Mouse (Mus musculus) myocyte (in vitro differentiated cells): ENCODE results near the gene Tnfrsf13c. TPM values are rescaled to one million over a fixed set of nuclear protein-coding genes. Genes with fewer than 3 reads are reported as not detected.

Source experiments
- H3K27me3 ChIP-seq: one replicate; pipeline ENCODE4 v1.6.1; 2011; ENCODE audit not compliant: control insufficient read depth, insufficient read depth, insufficient read length
- H3K36me3 ChIP-seq: one replicate; pipeline ENCODE4 v1.6.1; 2011; ENCODE audit not compliant: control insufficient read depth, insufficient read depth
- H3K4me2 ChIP-seq: one replicate; pipeline ENCODE4 v1.6.1; 2011; ENCODE audit warnings: low read depth, control low read depth
- H3K4me3 ChIP-seq: one replicate; pipeline ENCODE4 v1.5.1; 2011; ENCODE audit warnings: mild to moderate bottlenecking, control low read depth, moderate library complexity
- H3K79me2 ChIP-seq: one replicate; pipeline ENCODE4 v1.6.1; 2011; ENCODE audit not compliant: control insufficient read depth, insufficient read depth
- H3ac ChIP-seq: one replicate; pipeline ENCODE4 v1.6.1; 2011; ENCODE audit not compliant: control insufficient read depth, insufficient read length
- CEBPB ChIP-seq: IDR thresholded peaks from 2 replicates; pipeline ENCODE4 v1.6.1; 2011; ENCODE audit warnings: mild to moderate bottlenecking, moderate library complexity; ENCODE audit not compliant: poor library complexity, insufficient read depth, severe bottlenecking
- E2F4 ChIP-seq: IDR thresholded peaks from one replicate; pipeline ENCODE4 v1.6.1; 2011; ENCODE audit warnings: mild to moderate bottlenecking, control low read depth, moderate library complexity; ENCODE audit not compliant: insufficient read depth
- MAX ChIP-seq: IDR thresholded peaks from one replicate; pipeline ENCODE4 v1.6.1; 2011; ENCODE audit warnings: low read depth, mild to moderate bottlenecking, control low read depth
- MYOD1 ChIP-seq, 3 experiments: IDR thresholded peaks; one replicate each; pipeline ENCODE4 v1.6.1; 2011; ENCODE audit warnings: control low read depth in 2 of 3, low read depth in 2 of 3, mild to moderate bottlenecking in 2 of 3, moderate library complexity in 1 of 3; ENCODE audit not compliant: insufficient read length in 2 of 3, control insufficient read depth in 1 of 3
- MYOG ChIP-seq, 3 experiments: IDR thresholded peaks; one replicate each; pipeline ENCODE4 v1.6.1; 2011; ENCODE audit warnings: control low read depth in 2 of 3, low read depth in 2 of 3, mild to moderate bottlenecking in 2 of 3; ENCODE audit not compliant: insufficient read length in 2 of 3, control insufficient read depth in 1 of 3, insufficient read depth in 1 of 3
- POLR2A ChIP-seq: IDR thresholded peaks from one replicate; pipeline ENCODE4 v1.6.1; 2011; ENCODE audit warnings: low read depth, mild to moderate bottlenecking, control low read depth, moderate library complexity; ENCODE audit not compliant: insufficient read length
- POLR2AphosphoS2 ChIP-seq: IDR thresholded peaks from one replicate; pipeline ENCODE4 v1.6.1; 2011; ENCODE audit warnings: low read depth, control low read depth; ENCODE audit not compliant: insufficient read length
- REST ChIP-seq: IDR thresholded peaks from one replicate; pipeline ENCODE4 v1.6.1; 2011; ENCODE audit warnings: mild to moderate bottlenecking, control low read depth, moderate library complexity; ENCODE audit not compliant: insufficient read depth, insufficient read length
- SRF ChIP-seq: IDR thresholded peaks from one replicate; pipeline ENCODE4 v1.6.1; 2011; ENCODE audit warnings: low read depth; ENCODE audit not compliant: control insufficient read depth, insufficient read length
- TCF12 ChIP-seq: IDR thresholded peaks from one replicate; pipeline ENCODE4 v1.6.1; 2011; ENCODE audit warnings: mild to moderate bottlenecking, control low read depth; ENCODE audit not compliant: poor library complexity, insufficient read depth, severe bottlenecking
- TCF3 ChIP-seq: IDR thresholded peaks from one replicate; pipeline ENCODE4 v1.6.1; 2011; ENCODE audit warnings: low read depth, control low read depth; ENCODE audit not compliant: insufficient read length
- USF1 ChIP-seq: IDR thresholded peaks from one replicate; pipeline ENCODE4 v1.6.1; 2011; ENCODE audit warnings: low read depth, mild to moderate bottlenecking, control low read depth, moderate library complexity
- polyA plus RNA-seq: library from polyadenylated mRNA; unstranded; fragments of >200 nt; fragmentation: generic; extraction: Trizol; gene quantifications from one replicate; pipeline ENCODE4 v1.2.1, GENCODE M21; 2012; ENCODE audit warnings: missing spikeins

Gene Tnfrsf13c
- polyA plus RNA-seq, 1 experiment: 0.14 TPM

GRCm38 (mm10) chr15:82223251-82223650, 918 bp downstream of the Tnfrsf13c start:
- no peak overlapping the region for H3ac ChIP-seq
- H3K4me3 ChIP-seq: peak overlapping the region; percentile 9
- H3K36me3 ChIP-seq: no peaks in the 10 kb centered on the region
- H3K27me3 ChIP-seq: no peaks in the 10 kb centered on the region
- TF ChIP-seq E2F4 (no peak), MYOD1 (IDR thresholded peaks at IDR 0.05; ENCODE audit: control insufficient read depth in 1 of 3, insufficient read length in 2 of 3, low read depth in 2 of 3) (no peak), MAX (no peak), POLR2AphosphoS2 (no peak), REST (no peak), TCF12 (no peak), SRF (no peak), TCF3 (no peak), POLR2A (no peak), CEBPB (no peak), MYOG (IDR thresholded peaks at IDR 0.05; ENCODE audit: control insufficient read depth in 1 of 3, insufficient read depth in 1 of 3, insufficient read length in 2 of 3, low read depth in 2 of 3) (no peak), USF1 (no peak)
- H3K4me2 ChIP-seq: no peak overlapping the region
- no peaks in the 10 kb centered on the region for H3K79me2 ChIP-seq

GRCm38 (mm10) chr15:82221104-82221860, 2.9 kb downstream of the Tnfrsf13c start:
- no peak overlapping the region for H3ac ChIP-seq
- H3K4me3 ChIP-seq: no peak overlapping the region
- no peak overlapping the region for H3K4me2 ChIP-seq
- TF ChIP-seq MYOD1 (IDR thresholded peaks at IDR 0.05; ENCODE audit: control insufficient read depth in 1 of 3, insufficient read length in 2 of 3, low read depth in 2 of 3) (peak; percentile 75 to 82 (median 81)), MAX (no peak), USF1 (no peak), REST (no peak), TCF12 (peak; percentile 33), CEBPB (no peak), E2F4 (no peak)
- H3K79me2 ChIP-seq: no peaks in the 10 kb centered on the region
- no peaks in the 10 kb centered on the region for H3K36me3 ChIP-seq
- H3K27me3 ChIP-seq: no peaks in the 10 kb centered on the region

GRCm38 (mm10) chr15:82220003-82220675, 4.0 kb downstream of the Tnfrsf13c start:
- Histone ChIP-seq H3K4me3 (no peak overlapping the region), H3K4me2 (no peak overlapping the region), H3K79me2 (no peaks in the 10 kb centered on the region), H3K36me3 (no peaks in the 10 kb centered on the region), H3ac (no peak overlapping the region), H3K27me3 (no peaks in the 10 kb centered on the region)
- TF ChIP-seq SRF (no peak), E2F4 (no peak), REST (no peak), MYOG (IDR thresholded peaks at IDR 0.05; ENCODE audit: control insufficient read depth in 1 of 3, insufficient read depth in 1 of 3, insufficient read length in 2 of 3, low read depth in 2 of 3) (no peak), CEBPB (no peak)

GRCm38 (mm10) chr15:82218778-82219666, 5.1 kb downstream of the Tnfrsf13c start:
- Histone ChIP-seq H3K36me3 (no peaks in the 10 kb centered on the region), H3ac (no peak overlapping the region), H3K27me3 (no peaks in the 10 kb centered on the region), H3K4me3 (no peak overlapping the region), H3K4me2 (no peak overlapping the region), H3K79me2 (no peaks in the 10 kb centered on the region)
- no peak for TF ChIP-seq REST
- TF ChIP-seq POLR2AphosphoS2: no peak
- TF ChIP-seq SRF: no peak
- TF ChIP-seq E2F4: no peak
- no peak for TF ChIP-seq CEBPB
- no peak for TF ChIP-seq MYOG (IDR thresholded peaks at IDR 0.05; ENCODE audit: control insufficient read depth in 1 of 3, insufficient read depth in 1 of 3, insufficient read length in 2 of 3, low read depth in 2 of 3)
- no peak for TF ChIP-seq MAX
- no peak for TF ChIP-seq POLR2A
- TF ChIP-seq TCF12: no peak
